ENCODE assay signal across 8 mouse cellular contexts in genomic region chr2:167588774-167589577, GRCm38 (mm10). TPM values are rescaled to one million over a fixed set of nuclear protein-coding genes. Genes with fewer than 3 reads are reported as not detected.
DNase-seq lines count a peak whose midpoint lies in the region; ATAC-seq lines count a peak whose summit lies in the region.

No protein-coding gene starts in this region.

- intact Hi-C loops in left cerebral cortex, postnatal 4 days (cut with DNase I): no loop called here

- H3K36me3 ChIP-seq in intestine, embryonic 16.5 days (ENCODE audit: control insufficient read depth, insufficient read depth, low read length): no peaks in the 10 kb centered on the region

- H3K9ac ChIP-seq in intestine, embryonic 16.5 days (ENCODE audit: low read depth, low read length): peak overlapping the region; percentile 43

- no peaks in the 10 kb centered on the region for H3K27me3 ChIP-seq in intestine, embryonic 16.5 days (replicated peaks; ENCODE audit: control insufficient read depth, insufficient read depth, low read length)

- WGBS in intestine, embryonic 16.5 days: 28% methylated on average over 21 of the region's 21 CpGs

- H3K4me3 ChIP-seq in intestine, embryonic 16.5 days (ENCODE audit: low read length): peak overlapping the region; percentile 21

- H3K4me2 ChIP-seq in intestine, embryonic 16.5 days (ENCODE audit: low read depth, low read length): peak overlapping the region; percentile 34; the same call in 1 of the 2 replicates

- peaks cover 32% of the 10 kb centered on the region for H3K4me1 ChIP-seq in intestine, embryonic 16.5 days (ENCODE audit: control insufficient read depth, insufficient read depth, low read length)

- DNase-seq in B cell, adult 2 months: peak; percentile 61 to 63
- peak; percentile 99 for DNase-seq in heart, adult 11 months
- DNase-seq in lung, adult 18-20 months: peak; percentile 85 to 88
- peak; percentile 43 for DNase-seq in spleen, adult 12 weeks (ENCODE audit: low spot score)
- DNase-seq in cerebellum, postnatal 10 days: no peak
- no peak for DNase-seq in left cerebral cortex, postnatal 4 days

- peak; percentile 90 for ATAC-seq in activated CD4-positive, CD25-positive, alpha-beta regulatory T cell, adult 4 months
- peak; percentile 61 for ATAC-seq in intestine, embryonic 16.5 days

- peak overlapping the region; percentile 63 for H3K27ac ChIP-seq in intestine, embryonic 16.5 days (ENCODE audit: low read length)

- no peaks in the 10 kb centered on the region for H3K9me3 ChIP-seq in intestine, embryonic 16.5 days (ENCODE audit: control insufficient read depth, low read length)

RNA-seq across cellular contexts. Expression of gene Ube2v1, which starts 42.9 kb away (rescaled TPM):
- polyA plus RNA-seq in activated CD4-positive, CD25-positive, alpha-beta regulatory T cell, adult 4 months (2017; shearing (Covaris generic)): 100 to 1,000 TPM; 308 to 398 TPM
- polyA plus RNA-seq in intestine, embryonic 16.5 days (2015; fragmentation: Nextera tagmentation; extraction: Ambion mirVana): 273 and 293 TPM in 2 replicates
- 100 to 1,000 TPM; 217 TPM for total RNA-seq in left cerebral cortex, postnatal 4 days (2021)

RNA-seq across cellular contexts. Expression of gene Snai1, which starts 51.0 kb away (rescaled TPM):
- polyA plus RNA-seq in activated CD4-positive, CD25-positive, alpha-beta regulatory T cell, adult 4 months (2017; shearing (Covaris generic)): not detected
- polyA plus RNA-seq in intestine, embryonic 16.5 days (2015; fragmentation: Nextera tagmentation; extraction: Ambion mirVana): 15.6 TPM in 2 replicates
- 1 to 10 TPM; 1.1 to 1.3 TPM for total RNA-seq in left cerebral cortex, postnatal 4 days (2021)

Comparison
In these comparisons a context has a peak if more than half of its experiments do, and no peak if none do; other contexts are left out.
1. DNase-seq: peak in B cell, adult 2 months (2 of 2), heart, adult 11 months (single experiment), lung, adult 18-20 months (2 of 2) and spleen, adult 12 weeks (single experiment); none in cerebellum, postnatal 10 days (0 of 2) and left cerebral cortex, postnatal 4 days (single experiment).
2. RNA of gene Snai1, which starts 51.0 kb away (polyA plus RNA-seq): 15.6 TPM in intestine, embryonic 16.5 days; not detected in activated CD4-positive, CD25-positive, alpha-beta regulatory T cell, adult 4 months; every median in the first group is over 10 times any median in the second.